Mouse (Mus musculus): ENCODE measurements around the gene Mrps17. TPM values are rescaled to one million over a fixed set of nuclear protein-coding genes. Genes with fewer than 3 reads are reported as not detected.

Mrps17 gene
- polyA plus RNA-seq (2014; fragmentation: Illumina TruSeq; extraction: RNeasy Lipid Tissue Mini Kit (QIAGEN cat#74804); ENCODE audit: low read depth, low replicate concordance), result 35.0 TPM

DNA sequence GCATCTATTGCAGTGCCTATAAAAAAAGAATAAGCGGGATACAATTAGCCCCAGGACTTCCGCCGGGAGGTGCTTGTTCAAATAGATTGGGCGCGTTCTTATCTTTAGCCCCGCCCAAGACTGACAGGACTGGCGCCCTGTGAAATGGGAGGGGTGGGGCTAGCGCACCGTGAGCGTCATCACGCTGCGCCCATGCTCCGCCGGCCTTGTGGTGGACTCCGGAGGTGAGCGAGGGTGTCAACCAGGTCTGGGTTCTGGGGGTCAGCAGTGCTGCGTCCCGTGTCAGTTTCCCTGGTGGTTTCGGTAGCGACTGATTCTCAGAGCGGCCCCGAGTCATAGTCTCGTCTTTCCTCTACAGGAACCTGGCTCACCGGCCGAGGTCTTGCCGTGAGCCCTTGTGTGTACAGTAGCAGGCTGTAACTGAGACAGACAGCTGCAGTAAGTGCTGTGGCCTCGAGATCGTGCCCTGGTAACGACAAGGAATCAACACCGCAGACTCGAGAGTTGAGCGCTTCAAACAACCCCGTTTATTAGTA is at the start of gene Mrps17:
TSS of gene Mrps17 (plus strand) at position 172 of the 536 bp plus-strand sequence.

GRCm38 (mm10) chr5:129670036-129670458 is 45.2 kb upstream of the Mrps17 start, which contains the start of gene Zfp11:
Zfp11 (minus strand) TSS chr5:129670099.

DNA sequence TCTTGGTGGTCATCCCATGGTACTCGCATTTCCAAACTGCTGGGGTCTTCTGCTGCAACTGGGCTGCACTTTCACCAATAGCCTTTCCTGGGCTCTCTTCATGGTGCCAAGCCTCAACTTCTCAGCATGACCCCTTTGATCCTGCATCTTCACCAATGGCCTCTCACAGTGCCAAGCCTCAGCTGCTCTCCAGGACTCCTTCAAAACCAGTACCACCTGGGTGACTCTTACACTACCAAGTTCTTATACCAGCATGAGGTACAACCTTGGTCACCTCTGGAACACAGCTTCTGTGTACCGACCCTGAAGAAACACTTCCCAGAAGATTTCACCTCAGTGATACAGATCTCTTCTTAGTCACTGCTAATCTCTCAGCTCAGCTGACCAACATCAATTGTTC is 6.9 kb upstream of the Mrps17 start, which contains the start of gene Sept14:
TSS of gene Sept14 (minus strand) at position 101 of the 400 bp plus-strand sequence.

DNA sequence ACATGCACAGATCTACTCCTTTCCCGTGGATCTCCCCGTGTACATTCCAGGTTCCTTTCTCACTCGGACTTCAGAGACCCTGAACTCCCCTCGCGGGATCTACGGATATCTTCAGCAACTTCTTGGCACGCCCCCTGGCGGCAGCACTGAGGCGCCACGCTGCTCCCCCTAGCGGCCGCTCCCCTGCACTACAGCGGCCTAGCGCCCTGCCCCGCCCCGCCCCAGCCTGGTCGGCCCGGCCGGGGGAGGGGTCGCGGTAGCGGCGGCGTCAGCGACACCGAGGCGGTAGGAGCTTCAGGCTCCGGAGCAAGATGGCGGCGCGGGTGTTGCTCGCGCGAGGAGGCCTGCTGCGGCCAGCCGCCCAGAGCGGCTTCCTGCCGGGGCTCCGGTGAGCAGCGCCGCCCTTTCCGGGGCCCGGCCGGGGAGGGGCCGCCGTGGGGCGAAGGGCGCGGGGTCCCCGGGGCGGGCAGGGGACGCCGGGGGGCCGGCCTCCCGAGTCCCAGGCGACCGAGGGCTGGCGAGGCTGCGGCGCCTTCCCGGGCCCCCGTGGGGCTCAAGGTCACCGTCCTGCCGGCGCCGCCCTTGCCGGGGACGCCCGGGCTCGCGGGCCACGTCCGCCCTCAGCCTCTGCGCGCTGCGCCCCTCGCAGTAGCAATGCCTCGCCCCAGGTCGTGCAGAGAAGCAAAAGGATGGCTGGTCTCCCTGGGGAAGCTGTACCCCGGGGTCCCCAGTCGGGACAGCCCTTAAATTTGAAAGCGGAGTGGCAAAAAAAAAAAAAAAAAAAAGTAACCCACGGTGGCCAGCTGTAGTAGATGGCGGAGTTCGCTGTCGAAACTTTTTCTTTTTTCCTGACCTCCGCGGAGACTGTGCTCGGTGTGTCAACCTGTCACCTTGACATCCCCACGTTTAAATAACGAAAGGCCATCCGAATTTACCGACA is 9.8 kb downstream of the Mrps17 start, which contains the start of gene Nipsnap2:
TSS of gene Nipsnap2 (plus strand) at position 230 of the 940 bp plus-strand sequence.

Other genes starting within 250 kb of the Mrps17 start
- gene Sfswap, start 214.3 kb upstream of the Mrps17 start, polyA plus RNA-seq (2014; fragmentation: Illumina TruSeq; extraction: RNeasy Lipid Tissue Mini Kit (QIAGEN cat#74804); ENCODE audit: low read depth, low replicate concordance), result 34.8 TPM
- gene Mmp17, start 131.3 kb upstream of the Mrps17 start, polyA plus RNA-seq (2014; fragmentation: Illumina TruSeq; extraction: RNeasy Lipid Tissue Mini Kit (QIAGEN cat#74804); ENCODE audit: low read depth, low replicate concordance), result 0.04 TPM
- 2.5 TPM for gene Zfp11, start 45.4 kb upstream of the Mrps17 start, polyA plus RNA-seq (2014; fragmentation: Illumina TruSeq; extraction: RNeasy Lipid Tissue Mini Kit (QIAGEN cat#74804); ENCODE audit: low read depth, low replicate concordance)
- 46.5 TPM for gene Sept14, start 7.0 kb upstream of the Mrps17 start, polyA plus RNA-seq (2014; fragmentation: Illumina TruSeq; extraction: RNeasy Lipid Tissue Mini Kit (QIAGEN cat#74804); ENCODE audit: low read depth, low replicate concordance)
- 16.3 TPM for gene Nipsnap2, start 9.6 kb downstream of the Mrps17 start, polyA plus RNA-seq (2014; fragmentation: Illumina TruSeq; extraction: RNeasy Lipid Tissue Mini Kit (QIAGEN cat#74804); ENCODE audit: low read depth, low replicate concordance)
- gene Psph, start 72.0 kb downstream of the Mrps17 start, polyA plus RNA-seq (2014; fragmentation: Illumina TruSeq; extraction: RNeasy Lipid Tissue Mini Kit (QIAGEN cat#74804); ENCODE audit: low read depth, low replicate concordance), result 5.8 TPM
- gene Sumf2, start 131.5 kb downstream of the Mrps17 start, polyA plus RNA-seq (2014; fragmentation: Illumina TruSeq; extraction: RNeasy Lipid Tissue Mini Kit (QIAGEN cat#74804); ENCODE audit: low read depth, low replicate concordance), result 1.8 TPM
- gene Chchd2, start 172.0 kb downstream of the Mrps17 start, polyA plus RNA-seq (2014; fragmentation: Illumina TruSeq; extraction: RNeasy Lipid Tissue Mini Kit (QIAGEN cat#74804); ENCODE audit: low read depth, low replicate concordance), result 142 TPM
- gene Zbed5, start 180.2 kb downstream of the Mrps17 start, polyA plus RNA-seq (2014; fragmentation: Illumina TruSeq; extraction: RNeasy Lipid Tissue Mini Kit (QIAGEN cat#74804); ENCODE audit: low read depth, low replicate concordance), result 11.9 TPM
- 0.15 TPM for gene Phkg1, start 183.1 kb downstream of the Mrps17 start, polyA plus RNA-seq (2014; fragmentation: Illumina TruSeq; extraction: RNeasy Lipid Tissue Mini Kit (QIAGEN cat#74804); ENCODE audit: low read depth, low replicate concordance)
- gene Nupr1l, start 193.0 kb downstream of the Mrps17 start, polyA plus RNA-seq (2014; fragmentation: Illumina TruSeq; extraction: RNeasy Lipid Tissue Mini Kit (QIAGEN cat#74804); ENCODE audit: low read depth, low replicate concordance), result 383 TPM
- gene Vkorc1l1, start 226.5 kb downstream of the Mrps17 start, polyA plus RNA-seq (2014; fragmentation: Illumina TruSeq; extraction: RNeasy Lipid Tissue Mini Kit (QIAGEN cat#74804); ENCODE audit: low read depth, low replicate concordance), result 39.5 TPM